Mouse (Mus musculus): ENCODE results near the gene Negr1. TPM values are rescaled to one million over a fixed set of nuclear protein-coding genes. Genes with fewer than 3 reads are reported as not detected.

Negr1 gene
- total RNA-seq, 1 experiment from 2014 or later, result not detected

DNA sequence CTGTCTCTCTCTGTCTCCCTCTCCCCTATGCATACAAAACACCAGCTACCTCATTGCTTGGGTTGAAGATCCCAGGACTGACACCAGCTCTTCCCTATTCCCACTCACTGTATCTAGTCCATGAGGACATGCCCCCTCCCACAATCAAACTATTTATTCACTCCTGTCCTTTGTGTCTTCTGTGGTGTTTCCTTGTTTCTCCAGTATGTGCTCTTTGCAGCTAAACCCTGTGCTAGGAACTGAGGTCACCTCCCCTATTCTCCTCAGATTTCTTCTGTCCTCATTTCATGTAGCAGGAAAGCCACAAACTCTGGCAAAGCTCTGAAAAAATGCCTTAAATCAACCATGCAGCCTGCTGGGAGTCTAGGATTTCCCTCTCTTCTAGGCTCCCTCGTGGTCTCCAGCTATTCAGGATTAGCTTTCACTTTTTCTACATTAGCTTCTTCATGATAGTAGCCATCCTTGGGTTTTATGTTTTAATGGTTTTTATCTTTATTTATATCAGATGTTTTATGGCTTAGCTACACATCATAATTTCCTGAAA is 222.8 kb downstream of the Negr1 start:
- no peak for ATAC-seq (replicated peaks; ENCODE audit: insufficient number of reproducible peaks, low FRiP score, low TSS enrichment, poor library complexity, severe bottlenecking)

GRCm38 (mm10) chr3:156786355-156786754 is 224.8 kb downstream of the Negr1 start:
- ATAC-seq (replicated peaks; ENCODE audit: insufficient number of reproducible peaks, low FRiP score, low TSS enrichment, poor library complexity, severe bottlenecking), result no peak

DNA sequence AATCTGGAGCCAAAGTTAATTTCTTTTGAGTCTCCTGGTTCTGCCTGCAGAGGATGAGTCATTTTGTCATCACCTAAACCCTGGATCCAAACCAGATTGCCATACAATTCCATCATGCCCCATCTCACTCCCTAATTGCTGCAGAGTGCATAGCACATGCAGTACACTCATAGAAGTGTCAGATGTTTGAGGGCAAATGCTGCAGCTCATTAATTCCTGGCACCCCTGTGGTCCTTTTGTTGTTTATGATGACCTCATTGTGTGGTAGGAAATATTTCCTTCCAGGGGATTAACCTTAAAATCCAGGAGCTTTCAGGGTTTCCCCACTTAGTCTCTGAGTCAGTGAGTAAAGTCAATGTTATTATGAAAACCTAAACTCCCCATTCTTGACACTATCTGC is 229.6 kb downstream of the Negr1 start:
- ATAC-seq (replicated peaks; ENCODE audit: insufficient number of reproducible peaks, low FRiP score, low TSS enrichment, poor library complexity, severe bottlenecking), result no peak

DNA sequence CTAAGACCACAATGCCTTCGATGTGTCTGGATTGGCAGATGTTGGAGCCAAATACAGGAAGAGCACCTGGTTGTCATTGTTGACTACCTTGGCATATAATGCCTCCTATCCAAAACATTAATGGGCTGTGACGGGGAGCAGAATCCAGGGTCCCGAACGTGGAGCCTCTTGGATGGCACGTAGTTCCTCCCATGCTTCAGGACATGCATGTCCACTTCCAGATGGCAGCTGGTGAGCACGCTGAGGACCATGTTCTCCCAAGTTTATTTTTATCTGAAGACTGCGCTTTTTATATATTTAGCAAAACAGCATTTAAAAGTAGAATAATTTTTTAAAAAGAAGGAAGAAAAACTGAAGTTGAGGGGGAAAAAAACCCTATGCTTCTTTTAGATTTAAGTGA is 231.1 kb downstream of the Negr1 start:
- ATAC-seq (replicated peaks; ENCODE audit: insufficient number of reproducible peaks, low FRiP score, low TSS enrichment, poor library complexity, severe bottlenecking), result no peak

DNA sequence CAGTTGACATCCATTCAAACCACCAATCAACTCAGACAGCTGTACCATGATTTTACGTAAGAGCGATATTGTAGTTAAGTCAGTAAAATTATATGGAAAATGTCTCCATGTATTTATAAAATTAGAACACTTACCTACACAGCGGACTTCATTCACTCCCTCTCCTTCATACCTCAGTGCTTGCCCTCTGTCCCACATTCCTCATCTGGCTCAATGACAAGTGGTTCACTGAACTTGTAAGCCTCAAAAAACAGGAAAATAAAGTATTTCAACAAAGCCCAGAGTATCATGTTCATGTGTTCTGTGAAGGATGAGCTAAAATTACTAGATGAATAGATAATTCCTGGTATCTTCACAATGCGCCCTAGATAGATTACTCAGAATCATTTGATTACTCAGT is 232.5 kb downstream of the Negr1 start:
- ATAC-seq (replicated peaks; ENCODE audit: insufficient number of reproducible peaks, low FRiP score, low TSS enrichment, poor library complexity, severe bottlenecking), result no peak

DNA sequence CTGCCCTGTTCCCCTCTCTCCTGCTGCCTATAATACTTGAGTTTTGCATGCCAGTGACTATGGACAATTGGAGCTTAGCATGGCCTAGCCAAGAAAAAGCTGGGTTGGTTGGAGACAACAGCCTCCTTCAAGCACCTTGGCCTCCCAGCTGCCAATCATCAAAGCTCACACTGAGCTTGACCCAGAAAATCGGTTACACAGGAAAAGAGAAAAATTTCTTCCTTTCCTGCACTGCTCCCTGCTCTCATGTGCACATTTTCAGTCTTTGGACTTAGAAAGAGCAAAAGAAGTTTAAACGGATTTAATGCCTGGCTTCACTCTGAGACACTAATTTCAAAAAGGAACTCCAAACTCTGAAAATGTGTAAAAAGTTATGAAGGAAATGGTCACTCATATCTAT is 233.0 kb downstream of the Negr1 start:
- ATAC-seq (replicated peaks; ENCODE audit: insufficient number of reproducible peaks, low FRiP score, low TSS enrichment, poor library complexity, severe bottlenecking), result no peak

- ATAC-seq (replicated peaks; ENCODE audit: insufficient number of reproducible peaks, low FRiP score, low TSS enrichment, poor library complexity, severe bottlenecking), result no peak
Observed at GRCm38 (mm10) chr3:156796061-156796691, 234.6 kb downstream of the Negr1 start.

DNA sequence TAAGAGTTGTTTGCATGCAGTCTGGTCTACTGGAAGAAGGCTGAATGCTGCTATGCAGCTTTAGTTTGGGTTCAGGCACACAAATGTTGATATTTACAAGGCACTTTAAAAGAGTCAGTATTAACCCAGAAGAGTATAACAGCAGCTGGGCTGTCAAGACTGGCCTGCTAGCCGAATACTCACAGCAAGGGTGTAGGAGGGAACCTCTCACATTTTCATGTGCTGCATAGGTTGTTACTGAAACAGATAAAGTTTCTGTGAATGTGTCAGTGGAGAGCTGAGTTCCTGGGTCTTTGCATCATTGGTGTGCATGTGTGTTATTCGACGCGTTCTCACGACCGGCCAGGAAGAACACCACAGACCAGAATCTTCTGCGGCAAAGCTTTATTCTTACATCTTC is 237.6 kb downstream of the Negr1 start:
- ATAC-seq (replicated peaks; ENCODE audit: insufficient number of reproducible peaks, low FRiP score, low TSS enrichment, poor library complexity, severe bottlenecking), result no peak

DNA sequence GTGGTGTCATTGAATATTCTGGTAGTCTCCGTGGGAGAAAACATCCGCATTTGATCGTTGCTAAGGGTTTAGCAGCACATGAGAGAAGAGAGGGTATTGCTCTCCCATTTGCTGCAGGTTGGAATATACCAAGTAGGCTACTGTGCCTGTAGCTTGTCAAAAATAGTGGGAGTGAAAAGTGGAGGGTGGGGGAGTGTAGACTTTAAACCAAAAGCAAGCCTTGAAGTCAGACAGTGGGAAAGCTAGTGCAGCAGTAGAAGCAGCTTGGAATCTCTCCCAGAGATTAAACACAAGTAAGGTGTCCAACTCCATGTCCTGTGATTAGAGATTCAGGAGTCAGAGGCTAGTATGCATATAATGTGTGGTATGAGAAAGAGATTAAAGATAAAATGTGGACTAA is 248.2 kb downstream of the Negr1 start:
- no peak for ATAC-seq (replicated peaks; ENCODE audit: insufficient number of reproducible peaks, low FRiP score, low TSS enrichment, poor library complexity, severe bottlenecking)

- no peak for ATAC-seq (replicated peaks; ENCODE audit: insufficient number of reproducible peaks, low FRiP score, low TSS enrichment, poor library complexity, severe bottlenecking)
Observed at GRCm38 (mm10) chr3:156816938-156817337, 255.3 kb downstream of the Negr1 start.

DNA sequence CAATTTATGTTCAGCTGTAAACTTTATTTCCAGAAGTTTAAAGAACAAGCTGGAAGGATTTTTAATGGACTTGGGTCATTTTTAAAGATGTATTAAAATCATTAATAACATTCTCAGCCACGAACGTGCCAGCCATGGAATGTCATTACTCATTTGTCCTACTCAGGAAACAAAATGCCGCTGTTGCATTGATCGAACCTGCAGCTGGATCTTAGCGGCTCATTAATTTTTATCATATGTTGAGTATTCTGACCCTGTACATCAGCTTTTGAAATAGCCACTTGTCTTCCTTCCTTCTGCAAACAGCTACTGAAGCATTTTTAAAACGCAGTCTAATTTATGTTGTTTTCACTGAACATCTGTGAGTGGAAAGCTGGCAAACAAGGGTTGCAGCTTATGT is 255.9 kb downstream of the Negr1 start:
- no peak for ATAC-seq (replicated peaks; ENCODE audit: insufficient number of reproducible peaks, low FRiP score, low TSS enrichment, poor library complexity, severe bottlenecking)

GRCm38 (mm10) chr3:156823039-156823438 is 261.4 kb downstream of the Negr1 start:
- no peak for ATAC-seq (replicated peaks; ENCODE audit: insufficient number of reproducible peaks, low FRiP score, low TSS enrichment, poor library complexity, severe bottlenecking)

DNA sequence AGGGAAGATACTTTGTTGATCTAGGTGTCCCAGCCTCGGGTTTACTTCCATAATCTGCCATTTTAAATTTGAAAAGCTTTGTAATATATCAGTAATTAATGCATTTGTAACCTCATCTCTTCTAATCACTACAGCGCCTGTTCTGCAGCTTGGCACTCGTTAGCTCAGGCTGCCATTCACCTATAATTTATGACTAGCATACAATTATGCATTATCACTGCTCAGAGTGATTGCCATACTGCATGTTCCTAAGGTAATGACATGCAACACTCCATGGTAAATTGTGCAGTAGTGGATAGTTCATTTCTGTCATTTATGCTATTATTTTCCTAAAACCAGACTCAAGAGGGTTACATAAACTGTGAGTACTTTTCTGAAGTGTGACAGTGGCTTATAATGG is 272.3 kb downstream of the Negr1 start:
- no peak for ATAC-seq (replicated peaks; ENCODE audit: insufficient number of reproducible peaks, low FRiP score, low TSS enrichment, poor library complexity, severe bottlenecking)

DNA sequence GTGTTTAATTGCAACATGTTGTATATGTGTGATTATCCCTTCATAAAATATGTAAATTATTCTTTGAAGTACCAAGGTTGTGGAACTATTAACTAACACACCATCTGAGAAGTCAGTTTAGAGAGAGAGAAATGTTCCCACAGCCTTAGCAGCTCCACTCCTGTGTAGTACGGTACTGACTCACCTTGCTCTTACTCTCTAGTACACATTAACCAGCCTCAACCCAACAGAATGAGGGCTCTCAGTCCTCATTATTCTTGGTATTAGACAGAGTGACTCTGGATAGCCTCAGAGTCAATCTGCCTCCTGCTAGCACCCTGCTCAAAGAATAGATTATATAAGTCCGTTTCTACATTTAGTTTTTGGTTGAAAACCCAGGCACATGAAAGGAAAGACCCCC is 277.0 kb downstream of the Negr1 start:
- no peak for ATAC-seq (replicated peaks; ENCODE audit: insufficient number of reproducible peaks, low FRiP score, low TSS enrichment, poor library complexity, severe bottlenecking)

GRCm38 (mm10) chr3:156848385-156848784 is 286.8 kb downstream of the Negr1 start:
- ATAC-seq (replicated peaks; ENCODE audit: insufficient number of reproducible peaks, low FRiP score, low TSS enrichment, poor library complexity, severe bottlenecking), result no peak

GRCm38 (mm10) chr3:156851921-156852320 is 290.3 kb downstream of the Negr1 start:
- no peak for ATAC-seq (replicated peaks; ENCODE audit: insufficient number of reproducible peaks, low FRiP score, low TSS enrichment, poor library complexity, severe bottlenecking)

DNA sequence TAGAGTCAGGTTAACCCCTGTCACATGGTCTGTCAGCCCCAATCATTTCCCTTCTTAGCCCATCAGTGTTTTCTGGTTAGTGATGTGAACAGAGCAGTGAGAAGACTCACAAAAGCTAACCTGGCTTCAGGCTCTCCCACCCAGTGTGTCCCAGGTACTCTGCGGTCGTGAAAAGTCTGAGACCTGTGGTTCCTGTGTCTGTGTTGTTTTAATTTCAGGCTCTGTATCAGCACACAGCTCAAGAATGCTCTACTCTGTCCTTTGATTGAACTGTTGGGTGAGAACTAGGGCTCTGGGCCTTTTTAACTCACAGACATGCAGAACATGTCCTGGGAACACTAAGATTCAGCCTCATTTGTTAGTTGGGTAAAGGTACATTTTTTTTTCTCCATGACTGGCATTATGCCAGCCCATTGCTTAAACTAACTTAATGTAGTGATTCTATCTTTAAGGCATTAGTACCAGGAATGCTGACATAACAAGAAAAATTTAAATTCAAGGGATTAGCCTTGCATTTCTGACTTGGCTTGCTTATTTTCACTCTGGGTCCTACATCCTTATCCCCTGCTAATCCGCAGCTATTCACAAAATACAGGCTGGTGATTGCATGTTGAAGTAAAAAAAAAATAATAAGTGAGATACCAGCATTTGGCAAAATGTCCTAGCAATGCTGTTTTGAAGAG is 308.8 kb downstream of the Negr1 start:
- no peak for ATAC-seq (replicated peaks; ENCODE audit: insufficient number of reproducible peaks, low FRiP score, low TSS enrichment, poor library complexity, severe bottlenecking)

GRCm38 (mm10) chr3:156870922-156871257 is 309.3 kb downstream of the Negr1 start:
- ATAC-seq (replicated peaks; ENCODE audit: insufficient number of reproducible peaks, low FRiP score, low TSS enrichment, poor library complexity, severe bottlenecking), result no peak

DNA sequence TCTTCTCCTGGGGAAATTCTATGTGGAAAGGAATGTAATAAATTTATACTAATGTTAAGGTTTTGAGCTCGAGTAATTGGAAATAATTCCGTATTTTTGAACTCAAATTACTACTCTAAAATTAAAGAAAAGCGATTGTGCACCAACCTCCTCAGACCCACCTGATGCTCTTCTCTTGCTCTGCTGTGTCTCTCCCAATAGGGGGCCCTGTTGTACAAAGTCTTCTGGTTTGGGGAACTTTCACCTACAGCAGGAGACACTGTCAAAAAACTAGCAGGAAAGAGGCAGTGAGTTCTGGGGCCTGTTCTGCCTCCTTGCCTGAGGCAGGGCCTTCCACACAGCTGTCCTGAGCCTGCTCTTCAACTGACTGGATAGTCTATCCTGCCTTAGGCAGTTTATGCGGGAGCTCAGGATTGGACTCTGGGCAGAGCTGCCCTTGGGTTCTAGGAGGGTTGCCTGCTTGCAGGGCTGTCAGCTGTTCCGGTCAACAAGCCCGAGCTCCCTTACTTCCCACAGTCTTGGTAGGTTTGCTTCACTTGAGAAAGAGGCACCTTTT is 310.1 kb downstream of the Negr1 start:
- no peak for ATAC-seq (replicated peaks; ENCODE audit: insufficient number of reproducible peaks, low FRiP score, low TSS enrichment, poor library complexity, severe bottlenecking)

DNA sequence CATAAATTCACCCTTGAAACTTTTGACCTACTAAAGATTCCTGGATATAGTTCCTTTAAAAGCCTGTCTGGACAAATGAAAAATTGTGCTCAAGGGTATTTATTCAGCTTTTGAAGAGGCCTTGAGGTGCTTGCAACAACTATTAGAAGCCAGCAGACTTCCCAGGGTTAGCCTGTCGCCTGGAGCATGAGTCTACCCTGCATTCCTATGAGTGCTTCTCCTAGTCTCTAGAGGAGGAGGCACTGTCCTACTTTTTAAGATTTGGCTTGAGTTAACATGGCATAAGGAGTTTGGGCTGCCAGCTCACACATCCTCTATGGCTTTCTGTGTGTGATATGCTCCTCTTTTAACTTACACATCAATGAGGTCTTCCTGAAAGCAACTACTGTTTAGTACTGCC is 315.0 kb downstream of the Negr1 start:
- no peak for ATAC-seq (replicated peaks; ENCODE audit: insufficient number of reproducible peaks, low FRiP score, low TSS enrichment, poor library complexity, severe bottlenecking)

Measured in monocyte, adult 5-6 weeks (primary cell).